Mouse (Mus musculus): ENCODE results near the gene Selenbp2. TPM values are rescaled to one million over a fixed set of nuclear protein-coding genes. Genes with fewer than 3 reads are reported as not detected.
"Not testable (repeated sequence)": the region's sequence is repeated elsewhere in the genome, so short reads cannot be mapped to it uniquely, and the experiment has no call there.

Selenbp2 gene
- polyA plus RNA-seq, 1 experiment from 2014 or later = 0.54 TPM

GRCm38 (mm10) chr3:94675101-94675500, 18.3 kb upstream of the Selenbp2 start:
- WGBS = 78% methylated on average over 9 of the region's 9 CpGs

GRCm38 (mm10) chr3:94679351-94679841, 14.0 kb upstream of the Selenbp2 start:
- H3K27me3 ChIP-seq (replicated peaks) = no peaks in the 10 kb centered on the region
- H3K27ac ChIP-seq (ENCODE audit: poor library complexity, severe bottlenecking) = no peak overlapping the region
- H3K4me2 ChIP-seq = no peak overlapping the region
- no peak for ATAC-seq (ENCODE audit: insufficient number of reproducible peaks, low FRiP score)
- no peak overlapping the region for H3K9ac ChIP-seq
- no peak overlapping the region for H3K4me3 ChIP-seq
- no peaks in the 10 kb centered on the region for H3K9me3 ChIP-seq (replicated peaks)
- WGBS = 72% methylated on average over 8 of the region's 8 CpGs
- no peaks in the 10 kb centered on the region for H3K36me3 ChIP-seq
- H3K4me1 ChIP-seq (replicated peaks) = no peaks in the 10 kb centered on the region

More at GRCm38 (mm10) chr3:94675101-94675500, 18.3 kb upstream of the Selenbp2 start:
- ATAC-seq (ENCODE audit: insufficient number of reproducible peaks, low FRiP score); H3K4me1 ChIP-seq (replicated peaks); H3K4me3 ChIP-seq; H3K36me3 ChIP-seq; H3K4me2 ChIP-seq; H3K9ac ChIP-seq; H3K27ac ChIP-seq (ENCODE audit: poor library complexity, severe bottlenecking); H3K9me3 ChIP-seq (replicated peaks); H3K27me3 ChIP-seq (replicated peaks): not testable (repeated sequence)

GRCm38 (mm10) chr3:94680032-94680431, 13.3 kb upstream of the Selenbp2 start:
- H3K4me1 ChIP-seq (replicated peaks); H3K4me2 ChIP-seq; H3K27me3 ChIP-seq (replicated peaks); H3K9ac ChIP-seq; H3K4me3 ChIP-seq; H3K27ac ChIP-seq (ENCODE audit: poor library complexity, severe bottlenecking); H3K36me3 ChIP-seq; H3K9me3 ChIP-seq (replicated peaks); ATAC-seq (ENCODE audit: insufficient number of reproducible peaks, low FRiP score): not testable (repeated sequence)
- WGBS = 92% methylated on average over 12 of the region's 12 CpGs

GRCm38 (mm10) chr3:94680783-94681182, 12.6 kb upstream of the Selenbp2 start:
- Histone ChIP-seq H3K4me2 (no peak overlapping the region), H3K9ac (no peak overlapping the region), H3K27me3 (replicated peaks) (no peaks in the 10 kb centered on the region), H3K27ac (ENCODE audit: poor library complexity, severe bottlenecking) (no peak overlapping the region), H3K4me1 (replicated peaks) (no peaks in the 10 kb centered on the region), H3K4me3 (no peak overlapping the region), H3K36me3 (no peaks in the 10 kb centered on the region), H3K9me3 (replicated peaks) (no peaks in the 10 kb centered on the region)
- 82% methylated on average over 16 of the region's 16 CpGs for WGBS
- ATAC-seq (ENCODE audit: insufficient number of reproducible peaks, low FRiP score) = no peak

GRCm38 (mm10) chr3:94683646-94684045, 9.7 kb upstream of the Selenbp2 start:
- ATAC-seq (ENCODE audit: insufficient number of reproducible peaks, low FRiP score) = no peak
- H3K27me3 ChIP-seq (replicated peaks) = no peaks in the 10 kb centered on the region
- H3K9me3 ChIP-seq (replicated peaks) = no peaks in the 10 kb centered on the region
- no peak overlapping the region for H3K27ac ChIP-seq (ENCODE audit: poor library complexity, severe bottlenecking)
- no peak overlapping the region for H3K4me3 ChIP-seq
- H3K4me2 ChIP-seq = no peak overlapping the region
- H3K4me1 ChIP-seq (replicated peaks) = no peaks in the 10 kb centered on the region
- 84% methylated on average over 6 of the region's 6 CpGs for WGBS
- H3K9ac ChIP-seq = no peak overlapping the region
- H3K36me3 ChIP-seq = no peaks in the 10 kb centered on the region

GRCm38 (mm10) chr3:94685989-94686772, 7.2 kb upstream of the Selenbp2 start:
- not testable (repeated sequence) for H3K4me3 ChIP-seq; H3K9ac ChIP-seq; H3K4me2 ChIP-seq; H3K9me3 ChIP-seq (replicated peaks); H3K36me3 ChIP-seq; H3K4me1 ChIP-seq (replicated peaks); H3K27me3 ChIP-seq (replicated peaks)
- WGBS = 70% methylated on average over 8 of the region's 8 CpGs
- peak; percentile 67 for ATAC-seq (ENCODE audit: insufficient number of reproducible peaks, low FRiP score)
- 0 out of 2 replicates have a peak overlapping the region, but pooled peaks have one; percentile 11 for H3K27ac ChIP-seq (ENCODE audit: poor library complexity, severe bottlenecking)

- not testable (repeated sequence) for H3K4me3 ChIP-seq; ATAC-seq (ENCODE audit: insufficient number of reproducible peaks, low FRiP score); H3K4me1 ChIP-seq (replicated peaks); H3K27me3 ChIP-seq (replicated peaks); H3K36me3 ChIP-seq; H3K4me2 ChIP-seq; H3K9ac ChIP-seq; H3K27ac ChIP-seq (ENCODE audit: poor library complexity, severe bottlenecking); H3K9me3 ChIP-seq (replicated peaks)
- 83% methylated on average over 3 of the region's 3 CpGs for WGBS
These were observed 4.7 kb upstream of the Selenbp2 start for GRCm38 (mm10) chr3:94688698-94689097.

- not testable (repeated sequence) for H3K4me1 ChIP-seq (replicated peaks); ATAC-seq (ENCODE audit: insufficient number of reproducible peaks, low FRiP score); H3K4me2 ChIP-seq; H3K9ac ChIP-seq; H3K9me3 ChIP-seq (replicated peaks); H3K27ac ChIP-seq (ENCODE audit: poor library complexity, severe bottlenecking); H3K36me3 ChIP-seq; H3K27me3 ChIP-seq (replicated peaks); H3K4me3 ChIP-seq
- 74% methylated on average over 1 of the region's 1 CpGs for WGBS
These were observed 4.2 kb upstream of the Selenbp2 start for GRCm38 (mm10) chr3:94689195-94689594.

- not testable (repeated sequence) for H3K36me3 ChIP-seq
These were observed 3.2 kb upstream of the Selenbp2 start for GRCm38 (mm10) chr3:94690162-94690561.

GRCm38 (mm10) chr3:94690616-94691247, 2.6 kb upstream of the Selenbp2 start:
- Histone ChIP-seq H3K4me3 (no peak overlapping the region), H3K36me3 (no peaks in the 10 kb centered on the region), H3K4me1 (replicated peaks) (peaks cover 9% of the 10 kb centered on the region), H3K27me3 (replicated peaks) (no peaks in the 10 kb centered on the region), H3K27ac (ENCODE audit: poor library complexity, severe bottlenecking) (no peak overlapping the region), H3K9me3 (replicated peaks) (no peaks in the 10 kb centered on the region), H3K4me2 (no peak overlapping the region), H3K9ac (no peak overlapping the region)
- ATAC-seq (ENCODE audit: insufficient number of reproducible peaks, low FRiP score) = no peak

More at GRCm38 (mm10) chr3:94690162-94690561, 3.2 kb upstream of the Selenbp2 start:
- not testable (repeated sequence) for H3K4me3 ChIP-seq; H3K4me1 ChIP-seq (replicated peaks); H3K4me2 ChIP-seq; H3K9me3 ChIP-seq (replicated peaks); H3K9ac ChIP-seq; ATAC-seq (ENCODE audit: insufficient number of reproducible peaks, low FRiP score); H3K27me3 ChIP-seq (replicated peaks); H3K27ac ChIP-seq (ENCODE audit: poor library complexity, severe bottlenecking)
- 66% methylated on average over 6 of the region's 6 CpGs for WGBS

GRCm38 (mm10) chr3:94691694-94692093, 1.7 kb upstream of the Selenbp2 start:
- H3K36me3 ChIP-seq; H3K4me2 ChIP-seq; H3K27ac ChIP-seq (ENCODE audit: poor library complexity, severe bottlenecking); H3K4me3 ChIP-seq; H3K27me3 ChIP-seq (replicated peaks); H3K9me3 ChIP-seq (replicated peaks); ATAC-seq (ENCODE audit: insufficient number of reproducible peaks, low FRiP score); H3K9ac ChIP-seq; H3K4me1 ChIP-seq (replicated peaks): not testable (repeated sequence)
- 82% methylated on average over 4 of the region's 4 CpGs for WGBS
